Mouse (Mus musculus): ENCODE results near the gene Depdc5. TPM values are rescaled to one million over a fixed set of nuclear protein-coding genes. Genes with fewer than 3 reads are reported as not detected.
"Not testable (repeated sequence)": the region's sequence is repeated elsewhere in the genome, so short reads cannot be mapped to it uniquely, and the experiment has no call there.

The Depdc5 gene
- polyA plus RNA-seq, 1 experiment from 2014 or later, result 29.5 TPM

- 59% methylated on average over 4 of the region's 4 CpGs for WGBS
- peak; percentile 19 for DNase-seq
- H3K36me3 ChIP-seq (ENCODE audit: insufficient read depth), result peaks cover 18% of the 10 kb centered on the region
- no peak overlapping the region for H3K4me3 ChIP-seq (ENCODE audit: low read depth, low read length)
- no peak overlapping the region for H3K27ac ChIP-seq (ENCODE audit: low read depth)
- no peak for ATAC-seq (ENCODE audit: insufficient read depth)
- no peak for TF ChIP-seq CTCF (IDR thresholded peaks at IDR 0.05; ENCODE audit: low read depth)
- no peaks in the 10 kb centered on the region for H3K4me1 ChIP-seq (ENCODE audit: insufficient read depth)
- no peaks in the 10 kb centered on the region for H3K27me3 ChIP-seq (ENCODE audit: insufficient read depth, low read length)
- no peak overlapping the region for H3K9ac ChIP-seq
- no peaks in the 10 kb centered on the region for H3K9me3 ChIP-seq (ENCODE audit: low read depth, low read length)
- no peak overlapping the region for H3K4me2 ChIP-seq
Measured at GRCm38 (mm10) chr5:33030425-33031175, 167.1 kb downstream of the Depdc5 start.

GRCm38 (mm10) chr5:33032036-33032773 is 168.7 kb downstream of the Depdc5 start:
- TF ChIP-seq CTCF (IDR thresholded peaks at IDR 0.05; ENCODE audit: low read depth), result no peak
- Histone ChIP-seq H3K27me3 (ENCODE audit: insufficient read depth, low read length) (no peaks in the 10 kb centered on the region), H3K4me3 (ENCODE audit: low read depth, low read length) (no peak overlapping the region), H3K4me2 (no peak overlapping the region), H3K4me1 (ENCODE audit: insufficient read depth) (no peaks in the 10 kb centered on the region), H3K27ac (ENCODE audit: low read depth) (no peak overlapping the region), H3K9ac (no peak overlapping the region), H3K9me3 (ENCODE audit: low read depth, low read length) (no peaks in the 10 kb centered on the region), H3K36me3 (ENCODE audit: insufficient read depth) (peaks cover 9% of the 10 kb centered on the region)
- WGBS, result 77% methylated on average over 10 of the region's 10 CpGs
- no peak for ATAC-seq (ENCODE audit: insufficient read depth)
- DNase-seq, result no peak

- Histone ChIP-seq H3K27ac (ENCODE audit: low read depth) (no peak overlapping the region), H3K9me3 (ENCODE audit: low read depth, low read length) (no peaks in the 10 kb centered on the region), H3K4me2 (no peak overlapping the region), H3K36me3 (ENCODE audit: insufficient read depth) (peaks cover 5% of the 10 kb centered on the region), H3K4me3 (ENCODE audit: low read depth, low read length) (no peak overlapping the region), H3K27me3 (ENCODE audit: insufficient read depth, low read length) (no peaks in the 10 kb centered on the region), H3K9ac (no peak overlapping the region), H3K4me1 (ENCODE audit: insufficient read depth) (no peaks in the 10 kb centered on the region)
- peak; percentile 95 for DNase-seq
- 0% methylated on average over 4 of the region's 4 CpGs for WGBS
- ATAC-seq (ENCODE audit: insufficient read depth), result peak; percentile 88
- peak; percentile 94 for TF ChIP-seq CTCF (IDR thresholded peaks at IDR 0.05; ENCODE audit: low read depth)
Measured at GRCm38 (mm10) chr5:33033121-33033520, 169.6 kb downstream of the Depdc5 start.

GRCm38 (mm10) chr5:33033633-33034032 is 170.1 kb downstream of the Depdc5 start:
- not testable (repeated sequence) for H3K36me3 ChIP-seq (ENCODE audit: insufficient read depth); H3K9ac ChIP-seq; H3K4me1 ChIP-seq (ENCODE audit: insufficient read depth); DNase-seq; H3K9me3 ChIP-seq (ENCODE audit: low read depth, low read length); H3K27ac ChIP-seq (ENCODE audit: low read depth); H3K4me3 ChIP-seq (ENCODE audit: low read depth, low read length); H3K27me3 ChIP-seq (ENCODE audit: insufficient read depth, low read length); ATAC-seq (ENCODE audit: insufficient read depth); H3K4me2 ChIP-seq
- WGBS, result 44% methylated on average over 8 of the region's 8 CpGs

GRCm38 (mm10) chr5:33034100-33034499 is 170.6 kb downstream of the Depdc5 start:
- H3K27me3 ChIP-seq (ENCODE audit: insufficient read depth, low read length), result no peaks in the 10 kb centered on the region
- DNase-seq (peak; percentile 35), ATAC-seq (ENCODE audit: insufficient read depth) (peak; percentile 22; the same call in 1 of the 2 replicates)
- WGBS, result 16% methylated on average over 7 of the region's 7 CpGs
- H3K4me1 ChIP-seq (ENCODE audit: insufficient read depth), result no peaks in the 10 kb centered on the region
- TF ChIP-seq CTCF (IDR thresholded peaks at IDR 0.05; ENCODE audit: low read depth), result peak; percentile 55
- H3K9me3 ChIP-seq (ENCODE audit: low read depth, low read length), result no peaks in the 10 kb centered on the region
- H3K36me3 ChIP-seq (ENCODE audit: insufficient read depth), result no peaks in the 10 kb centered on the region
- H3K4me3 ChIP-seq (ENCODE audit: low read depth, low read length), result no peak overlapping the region
- H3K9ac ChIP-seq, result no peak overlapping the region
- no peak overlapping the region for H3K27ac ChIP-seq (ENCODE audit: low read depth)
- H3K4me2 ChIP-seq, result no peak overlapping the region

GRCm38 (mm10) chr5:33034916-33035315 is 171.4 kb downstream of the Depdc5 start:
- Histone ChIP-seq H3K36me3 (ENCODE audit: insufficient read depth) (no peaks in the 10 kb centered on the region), H3K4me1 (ENCODE audit: insufficient read depth) (no peaks in the 10 kb centered on the region), H3K27ac (ENCODE audit: low read depth) (no peak overlapping the region), H3K27me3 (ENCODE audit: insufficient read depth, low read length) (no peaks in the 10 kb centered on the region), H3K9ac (no peak overlapping the region), H3K9me3 (ENCODE audit: low read depth, low read length) (no peaks in the 10 kb centered on the region), H3K4me3 (ENCODE audit: low read depth, low read length) (no peak overlapping the region), H3K4me2 (no peak overlapping the region)
- ATAC-seq (ENCODE audit: insufficient read depth) (no peak), DNase-seq (no peak)
- 26% methylated on average over 3 of the region's 3 CpGs for WGBS
- no peak for TF ChIP-seq CTCF (IDR thresholded peaks at IDR 0.05; ENCODE audit: low read depth)

Measured in lung, embryonic 14.5 days (tissue).